Mouse (Mus musculus) MEL (cell line): ENCODE data around the gene Asprv1.

Experiments
- E2F4 ChIP-seq: IDR thresholded peaks from 2 replicates; pipeline ENCODE4 v1.6.1; 2011; ENCODE audit warnings: low read depth, low read length, improper control_type of control experiment, borderline replicate concordance
- EP300 ChIP-seq, 2 experiments: IDR thresholded peaks; 2 replicates each; pipeline ENCODE4 v1.6.1; 2011; ENCODE audit warnings: improper control_type of control experiment in 2 of 2, low read length in 2 of 2, low read depth in 1 of 2, mild to moderate bottlenecking in 1 of 2
- GABPA ChIP-seq: IDR thresholded peaks from 2 replicates; pipeline ENCODE4 v1.6.1; 2012; ENCODE audit warnings: low read depth, mild to moderate bottlenecking, inconsistent platforms, low read length, improper control_type of control experiment, moderate library complexity
- TCF12 ChIP-seq: IDR thresholded peaks from 2 replicates; pipeline ENCODE4 v1.6.1; 2014; ENCODE audit warnings: low read depth, mild to moderate bottlenecking, inconsistent platforms, low read length, improper control_type of control experiment, moderate library complexity

- TF ChIP-seq E2F4 = no peak
- TF ChIP-seq GABPA = no peak
- no peak for TF ChIP-seq TCF12
- no peak for TF ChIP-seq EP300 (IDR thresholded peaks at IDR 0.05; ENCODE audit: low read depth in 1 of 2, low read length in 2 of 2)
Observed at GRCm38 (mm10) chr6:86610714-86611113, 17.2 kb upstream of the Asprv1 start.
